Mouse (Mus musculus) cerebellum, adult 2 months (tissue): ENCODE measurements at regions not wholly inside any gene's neighbourhood (a gene's known extent, or its start where the extent isn't known, plus 50 kb on each side); places are given as distances from the start of the nearest gene placed in this dataset.
A peak's percentile ranks its signal among the peaks of the same experiment; 100 is the strongest.

Source experiments
- DNase-seq, 2 experiments: peaks; one replicate each; pipeline ENCODE4 v3.0.0; 2021
- H3K27ac ChIP-seq: fragments of 200-500 bp; 2 replicates; pipeline ENCODE4 v1.5.1; 2012; ENCODE audit warnings: low read length, control low read depth, inconsistent platforms; ENCODE audit not compliant: insufficient read depth
- H3K27me3 ChIP-seq: fragments of 200-500 bp; 2 replicates; pipeline ENCODE4 v1.6.1; 2012; ENCODE audit warnings: inconsistent platforms, mild to moderate bottlenecking, low read length, moderate library complexity; ENCODE audit not compliant: control insufficient read depth, insufficient read depth
- H3K4me1 ChIP-seq: fragments of 200-500 bp; 2 replicates; pipeline ENCODE4 v1.6.1; 2011; ENCODE audit warnings: low read length; ENCODE audit not compliant: control insufficient read depth, insufficient read depth
- H3K4me3 ChIP-seq: fragments of 200-500 bp; replicated peaks from 2 replicates; pipeline ENCODE3; 2011; ENCODE audit warnings: mild to moderate bottlenecking, low read depth, low read length, control low read depth; ENCODE audit not compliant: insufficient read depth
- CTCF ChIP-seq: fragments of 200-500 bp; IDR thresholded peaks from 2 replicates; pipeline ENCODE4 v1.5.1; 2011; ENCODE audit warnings: low read depth, mild to moderate bottlenecking, control low read depth, low read length, moderate library complexity, borderline replicate concordance; ENCODE audit not compliant: insufficient read depth
- POLR2A ChIP-seq: fragments of 200-500 bp; IDR thresholded peaks from 2 replicates; pipeline ENCODE4 v1.6.1; 2011; ENCODE audit warnings: low read length, control low read depth, borderline replicate concordance; ENCODE audit not compliant: insufficient read depth
- WGBS: fragments of 180-500 bp; shearing (Covaris S2); methylation state at CpG from one replicate; pipeline ENCODE4 v1.1.7; 2018; 5-methylcytosine and 5-hydroxymethylcytosine counted together

GRCm38 (mm10) chr11:42854411-42854810 is 181.1 kb upstream of the Gm9972 start:
- Histone ChIP-seq H3K4me3 (no peak overlapping the region), H3K27me3 (no peaks in the 10 kb centered on the region), H3K4me1 (no peaks in the 10 kb centered on the region), H3K27ac (no peak overlapping the region)
- no peak for DNase-seq
- WGBS = 92% methylated on average over 4 of the region's 4 CpGs
- no peak for TF ChIP-seq POLR2A
- TF ChIP-seq CTCF = no peak

GRCm38 (mm10) chr11:42857687-42858086 is 177.9 kb upstream of the Gm9972 start:
- TF ChIP-seq CTCF (no peak), POLR2A (no peak)
- no peak for DNase-seq
- no peaks in the 10 kb centered on the region for H3K27me3 ChIP-seq
- H3K4me3 ChIP-seq = no peak overlapping the region
- no peaks in the 10 kb centered on the region for H3K4me1 ChIP-seq
- no peak overlapping the region for H3K27ac ChIP-seq

GRCm38 (mm10) chr11:42874056-42874455 is 161.5 kb upstream of the Gm9972 start:
- H3K4me1 ChIP-seq = no peaks in the 10 kb centered on the region
- no peaks in the 10 kb centered on the region for H3K27me3 ChIP-seq
- no peak overlapping the region for H3K27ac ChIP-seq
- no peak for TF ChIP-seq POLR2A
- TF ChIP-seq CTCF = no peak
- DNase-seq = no peak
- no peak overlapping the region for H3K4me3 ChIP-seq
- WGBS = 94% methylated on average over 2 of the region's 2 CpGs

GRCm38 (mm10) chr11:42900024-42900423 is 135.5 kb upstream of the Gm9972 start:
- H3K4me1 ChIP-seq = peaks cover 4% of the 10 kb centered on the region; the same call in 1 of the 2 replicates

GRCm38 (mm10) chr11:42903459-42904012 is 132.0 kb upstream of the Gm9972 start:
- Histone ChIP-seq H3K27me3 (no peaks in the 10 kb centered on the region), H3K4me3 (no peak overlapping the region), H3K27ac (peak overlapping the region; percentile 22; the same call in 1 of the 2 replicates), H3K4me1 (peaks cover 4% of the 10 kb centered on the region; the same call in 1 of the 2 replicates)
- no peak for TF ChIP-seq CTCF
- TF ChIP-seq POLR2A = no peak
- WGBS = 6% methylated on average over 5 of the region's 5 CpGs
- peak; percentile 74 to 90 for DNase-seq

More at GRCm38 (mm10) chr11:42900024-42900423, 135.5 kb upstream of the Gm9972 start:
- no peak for DNase-seq
- no peak for TF ChIP-seq CTCF
- TF ChIP-seq POLR2A = no peak
- WGBS = 93% methylated on average over 4 of the region's 4 CpGs
- no peak overlapping the region for H3K27ac ChIP-seq
- no peaks in the 10 kb centered on the region for H3K27me3 ChIP-seq
- H3K4me3 ChIP-seq = no peak overlapping the region

GRCm38 (mm10) chr11:42905561-42905960 is 130.0 kb upstream of the Gm9972 start:
- 77% methylated on average over 2 of the region's 2 CpGs for WGBS
- Histone ChIP-seq H3K4me3 (no peak overlapping the region), H3K27ac (no peak overlapping the region), H3K4me1 (peaks cover 4% of the 10 kb centered on the region; the same call in 1 of the 2 replicates), H3K27me3 (no peaks in the 10 kb centered on the region)
- DNase-seq = no peak
- TF ChIP-seq POLR2A = no peak

- TF ChIP-seq CTCF = no peak
- no peak for DNase-seq
- 97% methylated on average over 3 of the region's 3 CpGs for WGBS
- H3K27ac ChIP-seq = no peak overlapping the region
- H3K4me1 ChIP-seq = peaks cover 4% of the 10 kb centered on the region; the same call in 1 of the 2 replicates
- no peak overlapping the region for H3K4me3 ChIP-seq
- no peaks in the 10 kb centered on the region for H3K27me3 ChIP-seq
These were observed 129.5 kb upstream of the Gm9972 start for GRCm38 (mm10) chr11:42906020-42906419.

- no peak for TF ChIP-seq POLR2A
- TF ChIP-seq CTCF = no peak
These were observed 118.9 kb upstream of the Gm9972 start for GRCm38 (mm10) chr11:42916421-42917181.

More at GRCm38 (mm10) chr11:42916421-42917181, 118.9 kb upstream of the Gm9972 start:
- peak; percentile 68 to 89 for DNase-seq
- H3K27me3 ChIP-seq = no peaks in the 10 kb centered on the region
- whole genome bisulfite sequencing = 16% methylated on average over 2 of the region's 2 CpGs
- peak overlapping the region; percentile 88 for H3K27ac ChIP-seq
- H3K4me1 ChIP-seq = peaks cover 7% of the 10 kb centered on the region; the same call in 1 of the 2 replicates
- no peak overlapping the region for H3K4me3 ChIP-seq
